Mouse (Mus musculus): ENCODE measurements at regions not wholly inside any gene's neighbourhood (a gene's known extent, or its start where the extent isn't known, plus 50 kb on each side); places are given as distances from the start of the nearest gene placed in this dataset.

DNA sequence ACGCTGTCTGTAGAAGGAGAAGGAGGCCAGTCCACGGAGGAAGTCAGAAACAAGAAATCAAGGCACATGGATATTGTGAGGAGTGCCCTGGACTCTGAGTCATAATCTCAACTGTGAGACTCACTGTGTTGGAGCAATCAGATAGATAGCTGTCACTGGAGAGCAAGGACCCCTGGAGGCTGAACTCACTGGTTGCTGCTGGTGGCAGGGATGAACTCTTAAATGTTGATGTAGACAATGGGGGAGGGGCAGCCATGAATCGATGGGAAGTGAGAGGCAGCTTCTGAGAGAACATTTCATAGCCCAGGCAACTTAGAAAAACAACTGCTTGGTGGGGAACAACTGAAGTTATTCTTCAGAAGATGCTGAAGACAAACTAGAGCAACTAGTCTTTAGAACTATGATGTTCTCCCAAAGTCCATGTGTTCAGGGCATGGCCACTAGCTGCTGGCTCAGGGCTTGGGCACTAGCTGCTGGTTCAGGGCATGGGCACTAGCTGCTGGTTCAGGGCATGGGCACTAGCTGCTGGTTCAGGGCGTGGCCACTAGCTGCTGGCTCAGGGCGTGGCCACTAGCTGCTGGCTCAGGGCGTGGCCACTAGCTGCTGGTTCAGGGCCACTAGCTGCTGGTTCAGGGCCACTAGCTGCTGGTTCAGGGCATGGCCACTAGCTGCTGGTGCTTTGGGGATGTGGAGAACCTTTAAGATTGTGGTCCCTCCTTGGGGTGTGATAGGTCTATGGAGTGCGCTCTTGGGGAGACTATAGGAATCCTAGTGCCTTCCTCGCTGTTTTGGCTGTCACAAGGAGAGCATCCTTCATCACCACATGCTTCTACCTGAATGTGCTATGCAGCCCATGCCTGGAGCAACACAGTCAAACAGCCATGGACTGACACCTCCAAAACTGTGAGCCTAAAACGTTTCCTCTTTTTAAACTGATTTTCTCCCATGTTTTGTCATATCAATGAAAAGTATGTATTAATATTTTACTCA is 905.7 kb upstream of the Car8 start:
- Histone ChIP-seq H3K27ac (no peak overlapping the region), H3K4me3 (ENCODE audit: low read length) (no peak overlapping the region), H3K27me3 (ENCODE audit: insufficient read depth, low read length) (no peaks in the 10 kb centered on the region), H3K9ac (replicated peaks; ENCODE audit: low read length) (no peak overlapping the region), H3K36me3 (ENCODE audit: insufficient read depth, low read length) (no peaks in the 10 kb centered on the region), H3K9me3 (ENCODE audit: low read length) (no peaks in the 10 kb centered on the region), H3K4me2 (ENCODE audit: low read depth, low read length) (no peak overlapping the region), H3K4me1 (ENCODE audit: insufficient read depth, low read length) (peaks cover 5% of the 10 kb centered on the region)
- no peak for ATAC-seq
- WGBS, result 88% methylated on average over 9 of the region's 9 CpGs
- no peak for TF ChIP-seq CTCF (IDR thresholded peaks at IDR 0.05; ENCODE audit: low read depth)
- DNase-seq (ENCODE audit: low spot score), result no peak

DNA sequence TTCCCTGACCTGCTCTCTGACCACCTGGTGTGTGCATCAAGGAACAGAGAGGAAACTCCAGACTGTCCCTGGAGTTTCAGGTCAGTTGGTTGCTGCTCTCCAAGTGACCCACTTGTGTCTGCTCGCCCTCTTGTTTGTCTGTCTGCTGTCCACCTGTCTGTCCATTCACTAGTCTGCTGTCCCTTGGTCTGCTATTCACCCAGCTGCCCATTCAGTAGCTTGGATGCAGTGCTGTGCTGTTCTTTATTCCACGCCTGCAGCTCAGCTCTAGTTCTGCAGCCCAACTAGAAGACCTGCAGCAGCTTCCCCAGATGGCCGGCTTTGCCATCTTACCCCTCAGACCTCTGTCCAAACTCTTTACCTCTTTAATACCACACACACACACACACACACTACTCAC is 904.2 kb upstream of the Car8 start:
- Histone ChIP-seq H3K27ac (no peak overlapping the region), H3K4me3 (ENCODE audit: low read length) (no peak overlapping the region), H3K4me1 (ENCODE audit: insufficient read depth, low read length) (peaks cover 5% of the 10 kb centered on the region), H3K27me3 (ENCODE audit: insufficient read depth, low read length) (no peaks in the 10 kb centered on the region), H3K9me3 (ENCODE audit: low read length) (no peaks in the 10 kb centered on the region), H3K36me3 (ENCODE audit: insufficient read depth, low read length) (no peaks in the 10 kb centered on the region), H3K9ac (replicated peaks; ENCODE audit: low read length) (no peak overlapping the region), H3K4me2 (ENCODE audit: low read depth, low read length) (no peak overlapping the region)
- no peak for TF ChIP-seq CTCF (IDR thresholded peaks at IDR 0.05; ENCODE audit: low read depth)
- ATAC-seq, result no peak
- no peak for DNase-seq (ENCODE audit: low spot score)
- WGBS, result 84% methylated on average over 3 of the region's 3 CpGs

DNA sequence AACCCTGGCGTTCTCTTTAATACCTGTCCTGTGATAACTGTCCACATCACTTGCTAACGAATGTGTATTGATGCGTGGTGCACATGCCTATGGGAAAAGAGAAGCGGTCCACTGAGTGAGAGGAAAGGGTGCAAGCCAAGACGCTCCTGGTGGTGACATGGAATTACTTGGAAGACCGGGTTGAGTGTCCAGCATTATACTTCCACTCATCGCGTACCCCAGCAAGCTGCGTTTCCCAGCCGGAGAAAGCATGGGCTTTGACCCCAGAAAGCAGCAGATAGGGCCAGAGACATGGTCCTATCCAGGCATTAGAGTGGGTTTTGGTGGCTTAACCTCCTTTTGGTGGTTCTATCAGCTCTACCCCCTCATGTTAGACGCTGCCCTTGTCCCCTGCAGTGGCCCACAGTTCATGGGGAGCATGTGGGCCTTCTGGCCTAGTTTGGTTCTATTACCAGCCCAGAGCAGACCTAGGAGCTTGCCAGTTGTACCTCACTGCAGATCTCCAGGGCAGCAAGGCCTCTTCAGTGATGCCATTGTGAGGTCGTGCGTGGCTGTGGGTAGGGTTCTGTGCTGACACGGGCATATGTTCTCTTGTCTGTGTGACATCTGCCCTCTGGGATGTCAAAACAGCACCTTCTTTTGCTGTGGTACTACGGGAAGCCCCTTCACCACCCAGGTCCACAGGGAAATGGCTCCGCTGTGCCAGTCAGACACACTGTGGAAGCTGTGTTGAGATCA is 903.3 kb upstream of the Car8 start:
- no peak overlapping the region for H3K4me2 ChIP-seq (ENCODE audit: low read depth, low read length)
- H3K36me3 ChIP-seq (ENCODE audit: insufficient read depth, low read length), result no peaks in the 10 kb centered on the region
- no peak for DNase-seq (ENCODE audit: low spot score)
- no peaks in the 10 kb centered on the region for H3K4me1 ChIP-seq (ENCODE audit: insufficient read depth, low read length)
- 91% methylated on average over 16 of the region's 16 CpGs for WGBS
- H3K4me3 ChIP-seq (ENCODE audit: low read length), result no peak overlapping the region
- no peaks in the 10 kb centered on the region for H3K27me3 ChIP-seq (ENCODE audit: insufficient read depth, low read length)
- no peak for ATAC-seq
- H3K27ac ChIP-seq, result no peak overlapping the region
- no peaks in the 10 kb centered on the region for H3K9me3 ChIP-seq (ENCODE audit: low read length)
- no peak for TF ChIP-seq CTCF (IDR thresholded peaks at IDR 0.05; ENCODE audit: low read depth)
- no peak overlapping the region for H3K9ac ChIP-seq (replicated peaks; ENCODE audit: low read length)

DNA sequence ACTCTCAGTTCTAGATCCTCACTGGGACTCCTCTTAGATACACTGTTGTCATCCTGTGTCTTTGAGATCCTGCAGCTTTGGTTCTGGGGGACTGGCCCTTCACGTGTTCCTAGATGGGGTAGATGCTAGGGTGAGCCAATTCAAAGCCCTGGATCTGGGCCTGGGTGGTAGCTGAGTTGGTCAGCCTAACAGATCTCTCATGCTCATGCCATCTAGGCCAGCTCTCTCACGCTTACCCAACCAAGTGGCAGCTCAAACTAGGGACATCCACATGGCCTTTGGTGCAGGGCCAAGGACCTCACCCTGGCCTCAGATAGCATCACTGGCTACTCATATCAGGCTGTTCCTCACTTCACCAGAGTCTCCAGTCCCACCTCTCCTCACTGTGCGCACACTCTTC is 901.9 kb upstream of the Car8 start:
- Histone ChIP-seq H3K9ac (replicated peaks; ENCODE audit: low read length) (no peak overlapping the region), H3K27ac (no peak overlapping the region), H3K4me2 (ENCODE audit: low read depth, low read length) (no peak overlapping the region), H3K9me3 (ENCODE audit: low read length) (no peaks in the 10 kb centered on the region), H3K4me1 (ENCODE audit: insufficient read depth, low read length) (peaks cover 3% of the 10 kb centered on the region; the same call in 1 of the 2 replicates), H3K27me3 (ENCODE audit: insufficient read depth, low read length) (no peaks in the 10 kb centered on the region), H3K4me3 (ENCODE audit: low read length) (no peak overlapping the region), H3K36me3 (ENCODE audit: insufficient read depth, low read length) (no peaks in the 10 kb centered on the region)
- no peak for TF ChIP-seq CTCF (IDR thresholded peaks at IDR 0.05; ENCODE audit: low read depth)
- no peak for ATAC-seq
- DNase-seq (ENCODE audit: low spot score), result no peak
- 88% methylated on average over 3 of the region's 3 CpGs for WGBS

DNA sequence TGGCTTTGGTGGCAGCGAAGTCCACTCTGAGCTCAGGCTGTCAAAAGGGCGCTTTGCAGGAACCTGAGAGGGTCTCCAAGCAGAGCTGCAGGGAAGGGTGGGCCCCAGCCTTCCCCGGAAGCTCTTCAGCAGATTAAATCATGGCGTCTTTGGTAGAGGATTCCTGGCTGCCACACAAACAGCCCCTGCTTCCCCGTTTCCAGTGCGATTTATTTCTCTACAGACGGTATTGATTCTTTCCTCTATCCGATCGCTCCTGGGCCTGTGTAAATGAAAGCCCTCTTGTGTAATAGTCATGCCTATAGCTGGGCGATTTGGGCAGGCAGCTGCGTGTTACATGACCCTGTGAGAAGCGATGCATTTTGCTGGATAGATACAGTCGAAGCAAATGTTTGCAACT is 897.8 kb upstream of the Car8 start:
- Histone ChIP-seq H3K27me3 (ENCODE audit: insufficient read depth, low read length) (no peaks in the 10 kb centered on the region), H3K36me3 (ENCODE audit: insufficient read depth, low read length) (no peaks in the 10 kb centered on the region), H3K27ac (peak overlapping the region; percentile 82), H3K9me3 (ENCODE audit: low read length) (no peaks in the 10 kb centered on the region), H3K4me2 (ENCODE audit: low read depth, low read length) (peak overlapping the region; percentile 55), H3K4me3 (ENCODE audit: low read length) (no peak overlapping the region), H3K4me1 (ENCODE audit: insufficient read depth, low read length) (peaks cover 6% of the 10 kb centered on the region), H3K9ac (replicated peaks; ENCODE audit: low read length) (peak overlapping the region; percentile 49; the same call in 1 of the 2 replicates)
- no peak for ATAC-seq
- DNase-seq (ENCODE audit: low spot score), result peak; percentile 18
- no peak for TF ChIP-seq CTCF (IDR thresholded peaks at IDR 0.05; ENCODE audit: low read depth)
- WGBS, result 44% methylated on average over 13 of the region's 13 CpGs

DNA sequence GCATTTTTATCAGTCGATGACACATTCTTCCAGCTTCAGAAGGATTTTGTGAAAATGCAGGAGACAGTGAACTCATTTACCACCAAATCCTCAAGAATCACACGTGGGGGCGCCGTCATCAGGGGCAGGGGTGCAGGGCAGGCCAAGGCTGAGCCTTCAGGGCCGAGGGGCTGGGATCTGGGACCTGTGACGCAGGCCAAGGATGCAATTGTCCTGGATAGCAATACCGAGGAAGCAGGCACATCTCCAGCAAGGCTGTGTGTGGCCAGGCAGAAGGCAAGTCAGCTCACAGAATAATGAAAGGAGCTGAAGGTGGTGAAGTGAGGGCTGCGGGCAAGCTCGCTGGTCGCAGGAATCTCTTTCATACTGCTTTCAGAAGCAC is 897.3 kb upstream of the Car8 start:
- Histone ChIP-seq H3K4me2 (ENCODE audit: low read depth, low read length) (peak overlapping the region; percentile 55), H3K27me3 (ENCODE audit: insufficient read depth, low read length) (no peaks in the 10 kb centered on the region), H3K9me3 (ENCODE audit: low read length) (no peaks in the 10 kb centered on the region), H3K27ac (peak overlapping the region; percentile 82), H3K4me3 (ENCODE audit: low read length) (peak overlapping the region; percentile 15; the same call in 1 of the 2 replicates), H3K9ac (replicated peaks; ENCODE audit: low read length) (peak overlapping the region; percentile 49), H3K4me1 (ENCODE audit: insufficient read depth, low read length) (peaks cover 6% of the 10 kb centered on the region), H3K36me3 (ENCODE audit: insufficient read depth, low read length) (no peaks in the 10 kb centered on the region)
- ATAC-seq, result peak; percentile 85
- WGBS, result 6% methylated on average over 10 of the region's 10 CpGs
- peak; percentile 72 for DNase-seq (ENCODE audit: low spot score)
- TF ChIP-seq CTCF (IDR thresholded peaks at IDR 0.05; ENCODE audit: low read depth), result no peak

All from hindbrain, postnatal 0 days (tissue).